Mouse (Mus musculus) C2C12 (cell line): Measurements from ENCODE around the gene Cask.

Source experiments
- CEBPB ChIP-seq: IDR thresholded peaks from one replicate; pipeline ENCODE4 v1.6.1; 2011; ENCODE audit warnings: low read depth, mild to moderate bottlenecking, control low read depth, moderate library complexity
- CTCF ChIP-seq: IDR thresholded peaks from one replicate; pipeline ENCODE4 v1.5.1; 2011; ENCODE audit not compliant: control insufficient read depth, insufficient read depth, insufficient read length
- FOSL1 ChIP-seq: IDR thresholded peaks from one replicate; pipeline ENCODE4 v1.8.0; 2011; ENCODE audit warnings: mild to moderate bottlenecking, low read length; ENCODE audit not compliant: poor library complexity, insufficient read depth, severe bottlenecking
- MAX ChIP-seq: IDR thresholded peaks from one replicate; pipeline ENCODE4 v1.6.1; 2011; ENCODE audit warnings: mild to moderate bottlenecking, control low read depth
- MYOD1 ChIP-seq: IDR thresholded peaks from one replicate; pipeline ENCODE4 v1.6.1; 2011; ENCODE audit warnings: low read depth; ENCODE audit not compliant: control insufficient read depth, insufficient read length
- MYOG ChIP-seq: IDR thresholded peaks from one replicate; pipeline ENCODE4 v1.6.1; 2011; ENCODE audit not compliant: control insufficient read depth, insufficient read length; ENCODE audit errors: extremely low read depth
- USF1 ChIP-seq: IDR thresholded peaks from one replicate; pipeline ENCODE4 v1.6.1; 2011; ENCODE audit warnings: low read depth, mild to moderate bottlenecking, control low read depth, moderate library complexity

- TF ChIP-seq CTCF = no peak
- TF ChIP-seq USF1 = no peak
- TF ChIP-seq MAX = no peak
- TF ChIP-seq MYOG = no peak
- no peak for TF ChIP-seq MYOD1
- TF ChIP-seq CEBPB = no peak
- TF ChIP-seq FOSL1 = no peak
Observed at GRCm38 (mm10) chrX:13518019-13518418, 333.1 kb downstream of the Cask start.
